Mouse (Mus musculus) liver, embryonic 14.5 days (tissue): Measurements from ENCODE around the gene Csrp1. TPM values are rescaled to one million over a fixed set of nuclear protein-coding genes. Genes with fewer than 3 reads are reported as not detected.

Source experiments
- ATAC-seq: fragments of 200-750 bp; cut with Nextera tagmentation; 2 replicates; pipeline ENCODE4 v1.8.0; 2017; ENCODE audit warnings: moderate number of reproducible peaks, mild to moderate bottlenecking, moderate library complexity; ENCODE audit not compliant: insufficient read depth
- DNase-seq, 3 experiments: peaks; one replicate each; pipeline ENCODE4 v3.0.0-alpha.2; 2012 to 2013; ENCODE audit warnings: low read depth in 3 of 3, low spot score in 3 of 3
- H3K27ac ChIP-seq: fragments of 300-500 bp; sonication (generic); 2 replicates; pipeline ENCODE4 v1.5.1; 2014; ENCODE audit warnings: moderate library complexity, mild to moderate bottlenecking, control low read depth, inconsistent platforms
- H3K27me3 ChIP-seq: fragments of 300-500 bp; sonication (generic); 2 replicates; pipeline ENCODE4 v1.6.1; 2014; ENCODE audit warnings: mild to moderate bottlenecking, low read length, moderate library complexity; ENCODE audit not compliant: control insufficient read depth, insufficient read depth
- H3K36me3 ChIP-seq: fragments of 300-500 bp; sonication (generic); replicated peaks from 2 replicates; pipeline ENCODE4 v1.6.1; 2014; ENCODE audit warnings: low read depth; ENCODE audit not compliant: control insufficient read depth, insufficient read depth
- H3K4me1 ChIP-seq, 2 experiments: fragments of 200-500 bp in 1 of 2; fragments of 300-500 bp in 1 of 2; sonication (generic) in 1 of 2; replicated peaks; 2 replicates each; pipeline ENCODE4 v1.6.1; 2012 to 2014; ENCODE audit warnings: antibody characterized with exemption in 1 of 2, inconsistent platforms in 1 of 2, low read length in 1 of 2; ENCODE audit not compliant: control insufficient read depth in 2 of 2, insufficient read depth in 2 of 2
- H3K4me2 ChIP-seq: fragments of 300-500 bp; sonication (generic); 2 replicates; pipeline ENCODE4 v1.6.1; 2014; ENCODE audit warnings: low read depth, mild to moderate bottlenecking, control low read depth, moderate library complexity
- H3K4me3 ChIP-seq, 2 experiments: fragments of 200-500 bp in 1 of 2; fragments of 300-500 bp in 1 of 2; sonication (generic) in 1 of 2; 2 replicates each; pipeline ENCODE4 v1.5.1; 2012 to 2014; ENCODE audit warnings: low read depth in 2 of 2, low read length in 2 of 2, mild to moderate bottlenecking in 2 of 2, control low read depth in 1 of 2, inconsistent platforms in 1 of 2, moderate library complexity in 1 of 2; ENCODE audit not compliant: insufficient read depth in 1 of 2
- H3K9ac ChIP-seq: fragments of 300-500 bp; sonication (generic); replicated peaks from 2 replicates; pipeline ENCODE4 v1.6.1; 2014; ENCODE audit warnings: mild to moderate bottlenecking, control low read depth, moderate library complexity
- H3K9me3 ChIP-seq: fragments of 300-500 bp; sonication (generic); 2 replicates; pipeline ENCODE4 v1.6.1; 2016; ENCODE audit warnings: low read length, mixed read lengths; ENCODE audit not compliant: control insufficient read depth
- CTCF ChIP-seq: IDR thresholded peaks from 2 replicates; pipeline ENCODE4 v1.5.1; 2016; ENCODE audit warnings: antibody characterized with exemption, low read depth, control low read depth
- EP300 ChIP-seq: IDR thresholded peaks from 2 replicates; pipeline ENCODE4 v1.6.1; 2016; ENCODE audit warnings: antibody characterized with exemption, low read depth
- WGBS: fragments of 180-500 bp; shearing (Covaris S2); extraction: QIAGEN DNeasy Blood & Tissue Kit; methylation state at CpG from one replicate; pipeline ENCODE4 v1.1.7; 2014; ENCODE audit not compliant: insufficient replicate concordance; 5-methylcytosine and 5-hydroxymethylcytosine counted together
- polyA plus RNA-seq, 2 experiments: library from polyadenylated mRNA; depleted of rRNA in 1 of 2; stranded (reverse) in 1 of 2; unstranded in 1 of 2; fragments of >200 nt; fragmentation: Nextera tagmentation in 1 of 2; extraction: Ambion mirVana in 1 of 2; gene quantifications; 2 replicates each; pipeline versions ENCODE4 v1.2.1 to v1.2.3; 2012 to 2014

Gene Csrp1
- polyA plus RNA-seq, 2 experiments, result 33.8 to 35.7 TPM

DNA sequence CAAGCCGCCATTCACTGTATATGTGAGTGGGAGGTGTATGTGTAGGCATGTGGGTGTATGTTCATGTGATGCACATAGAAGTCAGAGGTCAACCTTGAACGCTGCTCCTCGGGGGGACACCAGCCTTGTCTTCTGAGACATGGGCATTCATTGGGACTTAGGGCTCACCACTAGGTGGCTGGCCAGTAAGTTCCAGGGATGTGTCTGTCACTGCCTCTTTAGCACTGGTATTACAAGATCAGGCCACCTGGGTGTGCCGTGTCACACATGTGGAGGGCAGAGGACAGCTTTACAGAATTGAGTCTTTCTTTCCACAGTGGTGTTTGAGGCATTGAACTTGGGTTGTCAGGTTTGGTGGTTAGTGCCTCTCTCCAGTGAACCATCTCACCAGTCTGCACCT lies 22.4 kb upstream of the Csrp1 start:
- DNase-seq (no peak), ATAC-seq (no peak)
- Histone ChIP-seq H3K4me1 (peaks cover 6 to 7% of the 10 kb centered on the region in 2 experiments), H3K36me3 (no peaks in the 10 kb centered on the region), H3K4me3 (no peak overlapping the region), H3K9ac (no peak overlapping the region), H3K4me2 (no peak overlapping the region), H3K9me3 (no peaks in the 10 kb centered on the region), H3K27ac (no peak overlapping the region), H3K27me3 (no peaks in the 10 kb centered on the region; the same call in 1 of the 2 replicates)
- TF ChIP-seq CTCF, result 0 out of 2 replicates have a peak, but pooled peaks have one; percentile 32
- TF ChIP-seq EP300, result no peak
- WGBS, result 58% methylated on average over 4 of the region's 4 CpGs

DNA sequence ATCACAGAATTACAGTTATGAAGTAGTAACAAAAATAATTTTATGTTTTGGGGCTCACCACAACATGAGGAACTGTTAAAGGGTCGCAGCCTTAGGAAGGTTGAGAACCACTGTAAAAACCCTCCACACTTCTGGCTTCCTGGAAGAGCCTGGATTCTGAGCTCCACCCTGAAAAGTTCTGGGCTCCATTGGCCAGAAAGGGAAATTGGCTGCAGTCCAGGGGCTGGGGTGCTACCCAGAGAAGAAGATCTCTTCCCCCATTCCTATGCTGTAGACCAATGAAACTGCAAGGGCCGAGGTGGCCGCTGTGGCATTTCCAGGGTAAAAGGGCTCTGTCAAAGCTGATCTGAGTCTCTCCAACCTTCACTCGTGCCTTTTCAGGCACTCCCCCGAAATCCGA lies 21.8 kb upstream of the Csrp1 start:
- Histone ChIP-seq H3K4me1 (peaks cover 6 to 7% of the 10 kb centered on the region in 2 experiments), H3K9ac (no peak overlapping the region), H3K4me3 (no peak overlapping the region), H3K27ac (no peak overlapping the region), H3K36me3 (no peaks in the 10 kb centered on the region), H3K27me3 (no peaks in the 10 kb centered on the region; the same call in 1 of the 2 replicates), H3K9me3 (no peaks in the 10 kb centered on the region), H3K4me2 (no peak overlapping the region)
- DNase-seq, result no peak
- 56% methylated on average over 6 of the region's 6 CpGs for WGBS
- TF ChIP-seq CTCF (no peak), EP300 (no peak)
- ATAC-seq, result no peak

DNA sequence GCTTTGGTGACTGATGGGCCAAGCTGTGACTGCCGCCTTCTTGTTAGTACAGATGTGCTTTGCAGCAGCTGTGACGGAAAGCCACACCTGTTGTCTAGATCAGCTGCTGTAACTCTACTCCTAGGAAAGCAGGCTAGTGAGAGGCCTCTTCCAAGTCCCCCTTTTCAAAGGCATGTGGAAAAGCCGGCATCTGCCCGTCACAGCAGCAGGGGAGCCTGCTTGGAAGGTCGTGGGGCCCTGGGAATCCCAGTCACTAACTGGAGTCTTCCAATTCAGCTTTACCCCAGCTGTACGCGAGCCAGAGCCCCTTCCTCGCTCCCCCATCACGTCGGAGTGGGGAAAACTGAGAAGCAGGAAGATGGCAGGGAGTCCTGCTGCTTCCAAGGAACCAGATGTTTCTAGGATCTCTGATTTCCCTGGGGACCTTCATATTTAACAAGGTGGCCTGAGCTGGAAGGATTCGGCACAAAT lies 21.4 kb upstream of the Csrp1 start:
- Histone ChIP-seq H3K36me3 (no peaks in the 10 kb centered on the region), H3K4me1 (peaks cover 6 to 7% of the 10 kb centered on the region in 2 experiments), H3K4me3 (no peak overlapping the region), H3K27ac (no peak overlapping the region), H3K4me2 (no peak overlapping the region), H3K27me3 (no peaks in the 10 kb centered on the region; the same call in 1 of the 2 replicates), H3K9ac (no peak overlapping the region), H3K9me3 (no peaks in the 10 kb centered on the region)
- TF ChIP-seq CTCF (no peak), EP300 (no peak)
- ATAC-seq, result no peak
- WGBS, result 57% methylated on average over 11 of the region's 11 CpGs
- DNase-seq, result no peak

DNA sequence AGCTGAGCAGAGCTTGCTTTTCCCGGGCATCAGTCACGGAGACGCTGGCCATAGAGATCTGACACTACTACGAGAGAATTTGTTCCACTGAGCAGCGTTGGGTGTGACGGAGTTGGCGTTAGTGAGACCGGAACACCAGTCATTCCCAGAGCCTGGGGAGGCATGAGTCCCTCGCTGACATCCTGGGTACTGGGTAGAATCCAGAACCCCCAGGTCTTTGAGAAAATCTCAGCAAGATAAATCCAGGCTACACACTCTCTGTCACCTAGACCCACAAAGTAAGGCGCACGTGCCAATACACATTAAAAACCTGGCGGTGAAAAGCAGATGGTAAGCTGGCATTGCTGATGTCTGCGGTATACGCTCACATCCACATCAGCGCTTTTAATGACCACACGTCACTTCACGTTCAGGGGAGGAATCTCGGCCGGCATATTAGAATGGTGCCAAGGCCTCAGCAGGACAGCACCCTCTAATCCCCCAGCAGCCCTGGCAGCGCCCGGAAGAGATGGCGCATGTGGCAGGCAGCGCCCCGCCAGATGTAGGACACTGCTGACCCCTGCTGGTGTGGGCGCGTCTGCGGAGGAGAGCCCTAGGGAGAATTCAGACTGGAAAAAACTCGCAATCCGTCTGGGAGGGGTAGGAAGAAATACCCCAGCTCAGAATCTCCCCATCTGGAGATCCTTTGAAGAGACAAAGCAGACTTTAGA lies 20.7 kb upstream of the Csrp1 start:
- H3K36me3 ChIP-seq, result no peaks in the 10 kb centered on the region
- no peak overlapping the region for H3K27ac ChIP-seq
- ATAC-seq (no peak), DNase-seq (no peak)
- H3K27me3 ChIP-seq, result no peaks in the 10 kb centered on the region; the same call in 1 of the 2 replicates
- H3K9ac ChIP-seq, result no peak overlapping the region
- peak overlapping the region in 1 of 2 experiments; percentile 31; a peak in 2 of 4 replicates for H3K4me3 ChIP-seq
- TF ChIP-seq EP300, result no peak
- TF ChIP-seq CTCF, result peak; percentile 73
- WGBS, result 11% methylated on average over 29 of the region's 29 CpGs
- H3K4me1 ChIP-seq, result peaks cover 6 to 7% of the 10 kb centered on the region in 2 experiments
- H3K4me2 ChIP-seq, result peak overlapping the region; percentile 30
- no peaks in the 10 kb centered on the region for H3K9me3 ChIP-seq

DNA sequence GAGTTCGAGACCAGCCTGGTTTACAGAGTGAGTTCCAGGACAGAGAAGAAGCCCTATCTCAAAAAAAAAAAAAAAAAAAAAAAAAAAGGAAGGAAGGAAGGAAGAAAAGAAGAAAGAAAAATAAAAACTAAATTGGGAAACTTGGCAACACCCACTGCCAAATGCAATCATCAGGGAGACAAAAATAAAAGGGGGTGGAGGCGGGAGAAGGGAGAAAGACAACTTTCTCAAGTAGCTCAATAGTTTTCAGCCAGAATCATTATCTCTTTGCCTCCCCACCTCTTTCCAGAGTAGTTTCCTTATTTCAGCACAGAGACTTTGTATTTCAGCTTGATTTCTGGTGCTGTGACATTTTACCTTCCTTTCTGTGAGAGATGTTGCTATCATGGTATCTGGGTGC lies 20.0 kb upstream of the Csrp1 start:
- ATAC-seq, result no peak
- Histone ChIP-seq H3K27me3 (no peaks in the 10 kb centered on the region; the same call in 1 of the 2 replicates), H3K4me1 (peaks cover 6 to 7% of the 10 kb centered on the region in 2 experiments), H3K4me3 (no peak overlapping the region), H3K9me3 (no peaks in the 10 kb centered on the region), H3K4me2 (no peak overlapping the region; the same call in 1 of the 2 replicates), H3K27ac (no peak overlapping the region), H3K9ac (no peak overlapping the region), H3K36me3 (no peaks in the 10 kb centered on the region)
- no peak for DNase-seq
- no peak for TF ChIP-seq EP300
- TF ChIP-seq CTCF, result no peak
- WGBS, result 26% methylated on average over 2 of the region's 2 CpGs
